Mouse (Mus musculus): Measurements from ENCODE around the gene Gabbr1.

GRCm38 (mm10) chr17:37061435-37061834 is 15.7 kb downstream of the Gabbr1 start:
- TF ChIP-seq GATA1 (IDR thresholded peaks at IDR 0.05; ENCODE audit: borderline replicate concordance, low read length) = no peak
- TF ChIP-seq FLI1 (IDR thresholded peaks at IDR 0.05; ENCODE audit: low read length) = no peak

Data from megakaryocyte, embryonic 14.5 days (primary cell).